Comparison of ENCODE assay signal across 9 mouse cellular contexts in the genomic region with DNA sequence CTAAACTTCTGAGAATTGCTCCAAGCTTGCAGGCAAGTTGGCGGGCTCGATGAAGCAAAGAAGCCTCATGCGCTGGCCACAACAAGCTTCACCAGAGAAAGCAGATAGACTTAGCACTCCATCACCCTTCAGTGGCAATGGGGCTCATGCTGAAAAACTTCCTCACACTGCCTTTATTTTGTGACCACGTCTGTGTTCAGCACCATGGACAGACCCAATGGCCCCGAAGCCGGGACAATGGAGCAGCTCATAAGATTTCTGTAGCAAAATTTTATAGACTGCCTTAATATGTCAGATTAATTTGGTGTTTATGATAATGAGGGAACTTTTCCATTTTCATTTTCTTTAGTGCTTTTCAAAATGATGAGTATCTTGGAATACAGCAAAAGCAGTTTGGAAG. TPM values are rescaled to one million over a fixed set of nuclear protein-coding genes. Genes with fewer than 3 reads are reported as not detected.
DNase-seq lines count a peak whose midpoint lies in the region; ATAC-seq and TF ChIP-seq lines count a peak whose summit lies in the region.
"Had no signal": no experiment of that assay in that cellular context is flagged by ENCODE, and none has a peak within 500 bp of the region (broad histone marks: within the 10 kb centered on the region; RNA-seq: fewer than 3 reads in every experiment).

No protein-coding gene starts in this region.

- H3K4me2 ChIP-seq in liver, postnatal 0 days (ENCODE audit: low read depth, low read length): no peak overlapping the region
- H3K4me2 ChIP-seq in liver, embryonic 12.5 days: no peak overlapping the region
- no peak overlapping the region for H3K4me2 ChIP-seq in limb, embryonic 14.5 days (replicated peaks; ENCODE audit: low read depth, low read length, severe bottlenecking)
- H3K4me2 ChIP-seq: embryonic facial prominence, embryonic 12.5 days had no signal

- TF ChIP-seq EP300 in liver, postnatal 0 days (IDR thresholded peaks at IDR 0.05; ENCODE audit: low read depth): no peak

- no peak overlapping the region for H3K9ac ChIP-seq in liver, postnatal 0 days (replicated peaks)
- no peak overlapping the region for H3K9ac ChIP-seq in liver, embryonic 12.5 days
- H3K9ac ChIP-seq in limb, embryonic 14.5 days (ENCODE audit: low read depth, low read length, severe bottlenecking): no peak overlapping the region
- H3K9ac ChIP-seq: embryonic facial prominence, embryonic 12.5 days had no signal

- no peaks in the 10 kb centered on the region for H3K9me3 ChIP-seq in liver, postnatal 0 days (ENCODE audit: low read length)
- H3K9me3 ChIP-seq in liver, embryonic 12.5 days (replicated peaks): no peaks in the 10 kb centered on the region
- no peaks in the 10 kb centered on the region for H3K9me3 ChIP-seq in limb, embryonic 14.5 days (ENCODE audit: control insufficient read depth, low read length)
- H3K9me3 ChIP-seq: embryonic facial prominence, embryonic 12.5 days had no signal

- TF ChIP-seq CTCF in liver, postnatal 0 days (IDR thresholded peaks at IDR 0.05; ENCODE audit: low read depth): no peak

- TF ChIP-seq POLR2A in limb, embryonic 14.5 days (IDR thresholded peaks at IDR 0.05; ENCODE audit: borderline replicate concordance, extremely low read depth, insufficient read depth, insufficient read length): no peak

- no peak for ATAC-seq in liver, postnatal 0 days
- no peak for ATAC-seq in liver, embryonic 12.5 days
- no peak for ATAC-seq in limb, embryonic 14.5 days (ENCODE audit: low FRiP score, low read depth)
- ATAC-seq in monocyte, adult 5-6 weeks (replicated peaks; ENCODE audit: insufficient number of reproducible peaks, low FRiP score, low TSS enrichment, poor library complexity, severe bottlenecking): no peak

- H3K36me3 ChIP-seq in liver, postnatal 0 days (replicated peaks; ENCODE audit: insufficient read depth, low read length): no peaks in the 10 kb centered on the region
- H3K36me3 ChIP-seq in liver, embryonic 12.5 days: no peaks in the 10 kb centered on the region
- no peaks in the 10 kb centered on the region for H3K36me3 ChIP-seq in limb, embryonic 14.5 days (ENCODE audit: control insufficient read depth, insufficient read depth, low read length)
- H3K36me3 ChIP-seq: embryonic facial prominence, embryonic 12.5 days had no signal

- no peaks in the 10 kb centered on the region for H3K27me3 ChIP-seq in liver, postnatal 0 days (ENCODE audit: insufficient read depth, low read length)
- H3K27me3 ChIP-seq in liver, embryonic 12.5 days (replicated peaks): no peaks in the 10 kb centered on the region
- H3K27me3 ChIP-seq in limb, embryonic 14.5 days (ENCODE audit: control insufficient read depth, insufficient read depth, low read length): no peaks in the 10 kb centered on the region
- H3K27me3 ChIP-seq: embryonic facial prominence, embryonic 12.5 days had no signal

- H3K4me3 ChIP-seq in liver, postnatal 0 days (ENCODE audit: low read depth, low read length): no peak overlapping the region
- no peak overlapping the region for H3K4me3 ChIP-seq in liver, embryonic 12.5 days
- no peak overlapping the region for H3K4me3 ChIP-seq in limb, embryonic 14.5 days (replicated peaks; ENCODE audit: low read length)
- H3K4me3 ChIP-seq: embryonic facial prominence, embryonic 12.5 days had no signal

- WGBS in liver, postnatal 0 days (ENCODE audit: insufficient replicate concordance): 30% methylated on average over 6 of the region's 6 CpGs
- WGBS in liver, embryonic 12.5 days (ENCODE audit: insufficient replicate concordance): 31% methylated on average over 6 of the region's 6 CpGs
- 27% methylated on average over 6 of the region's 6 CpGs for WGBS in limb, embryonic 14.5 days

- DNase-seq in adrenal gland, adult 8-10 months: peak; percentile 3
- no peak for DNase-seq in adrenal gland, adult 2 months
- peak; percentile 33 for DNase-seq in liver, postnatal 0 days
- DNase-seq in adrenal gland, postnatal 14 days: peak; percentile 60
- peak; percentile 59 for DNase-seq in limb, embryonic 14.5 days (ENCODE audit: low spot score)
- no peak for DNase-seq in frontal cortex, postnatal 10 days (ENCODE audit: low spot score in 2 of 2)

- H3K4me1 ChIP-seq in liver, postnatal 0 days (ENCODE audit: insufficient read depth): no peaks in the 10 kb centered on the region
- no peaks in the 10 kb centered on the region for H3K4me1 ChIP-seq in liver, embryonic 12.5 days
- H3K4me1 ChIP-seq in limb, embryonic 14.5 days (ENCODE audit: control insufficient read depth, insufficient read depth, low read length): no peaks in the 10 kb centered on the region
- H3K4me1 ChIP-seq: embryonic facial prominence, embryonic 12.5 days had no signal

- no peak overlapping the region for H3K27ac ChIP-seq in liver, postnatal 0 days (ENCODE audit: low read depth)
- no peak overlapping the region for H3K27ac ChIP-seq in liver, embryonic 12.5 days
- no peak overlapping the region for H3K27ac ChIP-seq in limb, embryonic 14.5 days (replicated peaks; ENCODE audit: low read depth, low read length)
- H3K27ac ChIP-seq: embryonic facial prominence, embryonic 12.5 days had no signal

RNA-seq across cellular contexts. Expression of a gene that starts 21.6 kb away (rescaled TPM):
- 10 to 100 TPM in 3 of 4 experiments, 1 to 10 TPM in 1; 9.8 to 14.6 (median 11.0) TPM for total RNA-seq in adrenal gland, adult 8-10 months (2022)
- 10 to 100 TPM in 1 of 2 experiments, 1 to 10 TPM in 1; 9.1 to 11.4 TPM for total RNA-seq in adrenal gland, adult 2 months (2021)
- 2.2 and 2.9 TPM in 2 replicates for polyA plus RNA-seq in adrenal gland, adult 2 months (2012; rRNA removed)
- polyA plus RNA-seq in liver, postnatal 0 days (2015; fragmentation: Nextera tagmentation; extraction: Ambion mirVana): 9.1 and 11.8 TPM in 2 replicates
- 4.7 and 6.3 TPM in 2 replicates for polyA plus RNA-seq in liver, embryonic 12.5 days (2016; fragmentation: Nextera tagmentation; extraction: Ambion mirVana)
- total RNA-seq in adrenal gland, postnatal 14 days (2021): 9.0 and 14.3 TPM in 2 replicates
- 4.3 and 4.7 TPM in 2 replicates for polyA plus RNA-seq in limb, embryonic 14.5 days (2012; rRNA removed)
- polyA plus RNA-seq in limb, embryonic 14.5 days (2014; fragmentation: Nextera tagmentation; extraction: Ambion mirVana): 9.2 and 12.0 TPM in 2 replicates
- 25.8 to 86.0 TPM (median 57.6 TPM) in 3 replicates for total RNA-seq in monocyte, adult 5-6 weeks (2017)

Comparison
In these comparisons a context has a peak if more than half of its experiments do, and no peak if none do; other contexts are left out.
1. DNase-seq: peak in adrenal gland, adult 8-10 months (single experiment), liver, postnatal 0 days (single experiment), adrenal gland, postnatal 14 days (single experiment) and limb, embryonic 14.5 days (single experiment); none in adrenal gland, adult 2 months (single experiment) and frontal cortex, postnatal 10 days (0 of 2).